Mouse (Mus musculus) forelimb bud, embryonic 11.5 days (tissue): ENCODE measurements around the gene Car5a.

Experiments
- DNase-seq: peaks from one replicate; pipeline ENCODE4 v3.0.0-alpha.2; 2012; ENCODE audit warnings: low read depth, low spot score

The Car5a gene

GRCm38 (mm10) chr8:121881921-121882320 is 62.8 kb downstream of the Car5a start:
- no peak for DNase-seq

- no peak for DNase-seq
Observed at GRCm38 (mm10) chr8:121880818-121881217, 63.9 kb downstream of the Car5a start.

GRCm38 (mm10) chr8:121879712-121880111 is 65.0 kb downstream of the Car5a start:
- no peak for DNase-seq

- no peak for DNase-seq
Observed at GRCm38 (mm10) chr8:121877828-121878480, 66.8 kb downstream of the Car5a start.

GRCm38 (mm10) chr8:121877212-121877611 is 67.5 kb downstream of the Car5a start:
- DNase-seq: no peak

GRCm38 (mm10) chr8:121875517-121875916 is 69.2 kb downstream of the Car5a start:
- DNase-seq: no peak

- DNase-seq: no peak
Observed at GRCm38 (mm10) chr8:121875045-121875444, 69.7 kb downstream of the Car5a start.

GRCm38 (mm10) chr8:121874031-121874430 is 70.7 kb downstream of the Car5a start:
- DNase-seq: no peak

- no peak for DNase-seq
Observed at GRCm38 (mm10) chr8:121871833-121872440, 72.8 kb downstream of the Car5a start.

- no peak for DNase-seq
Observed at GRCm38 (mm10) chr8:121870190-121870589, 74.5 kb downstream of the Car5a start.

- DNase-seq: no peak
Observed at GRCm38 (mm10) chr8:121868896-121869295, 75.8 kb downstream of the Car5a start.

GRCm38 (mm10) chr8:121868196-121868595 is 76.5 kb downstream of the Car5a start:
- DNase-seq: no peak
